Mouse (Mus musculus) erythroblast, embryonic 14.5 days (primary cell): ENCODE data around the gene Hrh2.

Source experiments
- GATA1 ChIP-seq: IDR thresholded peaks from 2 replicates; pipeline ENCODE4 v1.6.1; 2012; ENCODE audit warnings: low read length, inconsistent platforms, mixed read lengths
- TAL1 ChIP-seq: IDR thresholded peaks from 3 replicates; pipeline ENCODE4 v1.6.1; 2012; ENCODE audit warnings: low read length, inconsistent platforms, mixed read lengths

DNA sequence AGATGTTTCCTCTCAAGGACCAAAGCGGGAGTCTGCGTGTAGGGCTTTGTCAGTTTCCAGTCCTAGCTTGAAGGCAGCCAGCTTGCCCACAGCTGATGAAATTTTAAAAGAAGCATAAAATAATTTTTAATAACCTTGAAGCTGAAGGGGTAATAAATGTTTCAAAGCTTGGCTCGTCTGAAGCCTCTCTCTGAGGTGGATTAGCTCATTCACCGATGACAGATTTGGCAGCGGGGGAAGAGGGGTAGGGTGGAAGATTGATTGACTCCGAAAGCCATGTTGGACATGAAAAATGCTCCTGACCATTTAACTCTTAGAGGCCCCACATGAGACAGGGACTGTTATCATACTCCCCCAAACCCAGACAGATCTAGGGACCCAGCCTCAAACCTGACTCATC is 71.7 kb downstream of the Hrh2 start:
- TF ChIP-seq GATA1 (no peak), TAL1 (no peak)
